Mouse (Mus musculus): ENCODE measurements at regions not wholly inside any gene's neighbourhood (a gene's known extent, or its start where the extent isn't known, plus 50 kb on each side); places are given as distances from the start of the nearest gene placed in this dataset.
"Not testable (repeated sequence)": the region's sequence is repeated elsewhere in the genome, so short reads cannot be mapped to it uniquely, and the experiment has no call there.

- in situ Hi-C loops (cut with MboI; ENCODE audit: unreplicated experiment in 2 of 2) = no loop called here
These were observed 326.4 kb downstream of the Gm11232 start for GRCm38 (mm10) chr4:71431245-71431929.

- in situ Hi-C loops (cut with MboI; ENCODE audit: unreplicated experiment in 2 of 2) = not testable (repeated sequence)
These were observed 335.6 kb downstream of the Gm11232 start for GRCm38 (mm10) chr4:71422121-71422520.

- in situ Hi-C loops (cut with MboI; ENCODE audit: unreplicated experiment in 2 of 2) = no loop called here
These were observed 347.9 kb downstream of the Gm11232 start for GRCm38 (mm10) chr4:71409867-71410266.

DNA sequence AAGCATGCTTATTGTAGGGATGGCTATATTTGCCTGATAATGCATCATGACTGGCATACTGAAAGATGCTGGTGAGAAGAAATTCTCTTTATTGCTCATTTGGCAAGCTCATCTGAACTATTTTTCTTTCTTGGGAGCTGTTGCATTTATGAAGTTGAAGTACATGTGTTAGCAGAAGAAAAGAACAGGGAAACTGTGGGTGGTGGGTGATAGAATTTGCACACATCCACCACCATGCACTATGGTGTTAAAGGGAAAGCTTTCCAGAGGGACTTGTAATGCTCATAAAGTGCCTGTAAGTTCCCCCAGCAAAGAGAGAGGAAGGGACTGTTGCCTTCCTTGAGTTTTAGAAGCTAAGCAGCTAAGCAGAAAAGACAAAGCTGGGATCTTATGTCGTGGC is 367.3 kb downstream of the Gm11232 start:
- in situ Hi-C loops (cut with MboI; ENCODE audit: unreplicated experiment in 2 of 2) = no loop called here

DNA sequence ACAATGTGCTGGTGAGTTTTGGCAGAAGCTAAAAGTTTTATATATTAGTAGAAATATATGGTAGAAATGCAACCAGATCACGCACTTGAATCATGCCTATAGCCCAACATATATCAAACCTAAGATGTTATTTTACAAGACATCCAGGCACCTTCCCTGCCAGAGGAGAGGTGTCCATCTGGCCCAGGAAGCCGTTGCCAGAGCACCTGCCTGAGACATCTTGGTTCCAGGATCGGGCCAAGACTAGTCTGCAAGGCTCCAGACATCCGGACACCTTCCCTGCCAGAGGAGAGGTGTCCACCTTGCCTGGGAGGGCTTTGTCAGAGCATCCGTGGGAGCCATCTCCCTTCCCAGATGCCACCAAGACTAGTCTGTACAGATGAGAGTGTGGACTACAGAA is 388.5 kb downstream of the Gm11232 start:
- in situ Hi-C loops (cut with MboI; ENCODE audit: unreplicated experiment in 2 of 2) = no loop called here

DNA sequence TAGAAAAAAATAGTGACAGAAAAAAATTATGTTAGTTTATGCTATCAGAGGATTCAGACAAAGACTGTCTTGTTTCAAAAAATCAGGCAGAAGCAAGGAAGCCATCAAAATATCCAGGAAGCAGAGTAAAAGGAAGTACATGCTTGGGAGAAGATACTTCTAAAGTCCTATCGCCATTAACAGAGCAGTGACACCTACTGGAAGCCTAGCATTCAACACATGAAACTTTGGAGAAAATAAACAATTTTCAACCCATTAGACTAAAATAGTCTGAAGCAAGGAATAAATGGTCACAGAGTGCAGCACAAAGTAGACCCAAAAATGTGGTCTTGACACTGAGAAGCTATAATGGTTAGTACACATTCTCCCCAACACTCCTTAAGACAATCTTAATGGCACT is 394.0 kb downstream of the Gm11232 start:
- in situ Hi-C loops (cut with MboI; ENCODE audit: unreplicated experiment in 2 of 2) = no loop called here

GRCm38 (mm10) chr4:71357626-71358025 is 400.1 kb downstream of the Gm11232 start:
- in situ Hi-C loops (cut with MboI; ENCODE audit: unreplicated experiment in 2 of 2) = no loop called here

DNA sequence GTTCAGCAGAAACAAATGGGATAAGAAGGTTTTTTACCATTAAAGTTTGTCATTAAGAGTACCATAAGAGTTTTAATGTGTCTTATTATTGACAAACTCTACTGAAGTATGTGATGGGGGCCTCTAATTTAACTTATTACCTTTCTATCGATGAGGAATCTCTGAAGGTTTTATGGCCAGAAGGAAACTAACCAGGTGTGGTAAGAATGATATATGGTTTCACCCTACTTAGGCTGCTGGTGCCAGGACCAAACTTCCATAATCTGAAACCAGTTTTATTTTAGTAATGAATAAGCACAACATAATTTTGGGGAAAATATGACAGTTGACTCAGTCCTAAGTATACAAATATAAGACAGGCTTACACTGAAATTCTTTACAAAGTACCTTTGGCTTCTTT is 401.1 kb downstream of the Gm11232 start:
- in situ Hi-C loops (cut with MboI; ENCODE audit: unreplicated experiment in 2 of 2) = no loop called here

- in situ Hi-C loops (cut with MboI; ENCODE audit: unreplicated experiment in 2 of 2) = no loop called here
These were observed 401.5 kb downstream of the Gm11232 start for GRCm38 (mm10) chr4:71356310-71356709.

DNA sequence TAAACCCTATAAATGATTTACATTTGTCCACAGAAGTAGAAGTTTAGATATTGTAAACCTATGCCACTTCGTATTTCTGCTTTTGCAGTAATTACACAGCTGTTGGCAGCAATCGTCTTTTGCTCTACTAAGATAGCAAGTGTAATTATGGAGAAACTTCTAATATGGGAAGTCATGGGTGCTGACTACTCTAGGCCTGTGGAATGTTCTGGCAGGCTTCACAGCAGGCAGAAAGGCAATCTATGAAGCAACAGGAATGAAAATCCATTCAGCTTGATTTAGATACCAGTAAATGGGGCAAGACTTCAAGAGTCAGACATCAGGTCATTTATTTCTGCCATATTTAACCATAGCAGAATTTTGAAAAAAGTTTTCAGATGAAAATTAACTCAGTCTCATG is 405.9 kb downstream of the Gm11232 start:
- in situ Hi-C loops (cut with MboI; ENCODE audit: unreplicated experiment in 2 of 2) = no loop called here

DNA sequence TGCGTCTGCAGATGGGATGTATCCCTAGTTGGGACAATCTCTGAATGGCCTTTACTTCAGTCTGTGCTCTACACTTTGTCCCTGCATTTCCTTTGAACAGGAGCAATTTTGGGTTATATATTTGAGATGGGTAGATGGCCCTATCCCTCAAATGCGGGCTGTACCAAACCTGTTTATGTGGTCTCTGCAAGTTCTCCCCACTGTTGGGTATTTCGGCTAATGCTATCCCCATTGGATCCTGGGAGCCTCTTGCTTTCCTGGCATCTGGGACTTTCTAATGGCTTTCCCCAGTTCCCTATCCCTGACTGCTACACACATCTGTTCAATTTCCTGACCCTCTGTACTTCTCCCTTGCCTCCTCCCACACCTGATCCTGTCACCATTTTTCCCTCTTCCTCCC is 414.7 kb downstream of the Gm11232 start:
- in situ Hi-C loops (cut with MboI; ENCODE audit: unreplicated experiment in 2 of 2) = no loop called here

DNA sequence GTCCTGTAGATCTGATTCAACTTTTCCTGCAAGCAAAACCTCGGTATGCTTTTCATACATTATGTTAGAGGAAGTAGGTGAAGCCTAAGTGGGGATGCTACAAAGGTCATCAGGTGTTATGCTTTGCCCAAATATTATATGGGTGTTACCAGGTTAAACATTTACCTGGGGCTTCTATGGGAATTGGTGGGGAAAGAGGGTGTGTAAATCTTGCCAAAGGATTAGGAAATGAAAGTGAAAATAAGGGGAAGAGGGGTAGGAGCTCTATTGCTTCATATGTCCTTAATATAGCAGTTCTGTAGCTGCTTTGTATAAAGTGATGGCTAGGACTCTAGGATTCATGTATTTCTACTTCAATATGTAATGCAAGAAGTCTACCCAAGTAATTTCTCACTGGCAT is 419.2 kb downstream of the Gm11232 start:
- in situ Hi-C loops (cut with MboI; ENCODE audit: unreplicated experiment in 2 of 2) = no loop called here

- in situ Hi-C loops (cut with MboI; ENCODE audit: unreplicated experiment in 2 of 2) = no loop called here
These were observed 425.1 kb downstream of the Gm11232 start for GRCm38 (mm10) chr4:71332672-71333071.

- in situ Hi-C loops (cut with MboI; ENCODE audit: unreplicated experiment in 2 of 2) = no loop called here
These were observed 425.7 kb downstream of the Gm11232 start for GRCm38 (mm10) chr4:71332018-71332417.

DNA sequence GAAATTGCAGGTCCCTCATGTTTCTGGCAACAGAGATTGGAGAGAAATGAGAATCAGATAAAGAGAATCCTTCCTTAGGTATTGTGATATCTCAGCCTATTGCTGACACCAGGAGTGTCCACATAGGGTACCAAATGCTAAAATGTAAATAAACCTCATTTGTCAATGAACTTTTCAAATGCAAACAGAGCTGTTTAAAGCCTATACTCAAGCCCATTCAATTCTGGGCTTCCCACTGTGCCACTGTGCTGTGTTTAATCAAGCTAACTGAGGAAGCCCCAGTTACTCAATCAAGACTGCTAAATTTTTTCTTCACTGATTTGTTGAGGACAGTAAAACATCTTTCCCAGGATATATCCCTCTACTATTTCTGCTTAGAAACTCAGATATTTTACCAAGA is 441.2 kb downstream of the Gm11232 start:
- in situ Hi-C loops (cut with MboI; ENCODE audit: unreplicated experiment in 2 of 2) = no loop called here

DNA sequence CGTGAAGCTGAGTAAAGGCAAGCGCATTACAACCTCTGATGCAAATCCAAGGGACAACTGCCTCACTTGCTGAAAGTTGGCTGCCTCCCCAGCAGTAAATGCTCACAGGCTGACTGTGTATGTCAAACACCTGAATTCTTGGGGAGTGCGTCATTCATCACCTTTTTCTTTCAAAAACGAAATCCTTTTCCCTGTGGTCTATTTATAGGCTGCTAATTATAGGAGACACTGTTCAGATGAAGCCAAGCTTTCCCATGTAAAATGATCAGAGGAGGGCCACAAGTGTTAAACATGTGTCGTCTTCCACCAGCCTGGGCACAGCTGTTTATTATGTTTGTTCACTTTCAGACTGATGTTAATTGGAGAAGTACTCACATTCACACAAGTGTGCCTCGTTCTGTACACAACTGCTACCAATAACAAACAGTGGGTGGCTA is 450.6 kb downstream of the Gm11232 start:
- in situ Hi-C loops (cut with MboI; ENCODE audit: unreplicated experiment in 2 of 2) = no loop called here

DNA sequence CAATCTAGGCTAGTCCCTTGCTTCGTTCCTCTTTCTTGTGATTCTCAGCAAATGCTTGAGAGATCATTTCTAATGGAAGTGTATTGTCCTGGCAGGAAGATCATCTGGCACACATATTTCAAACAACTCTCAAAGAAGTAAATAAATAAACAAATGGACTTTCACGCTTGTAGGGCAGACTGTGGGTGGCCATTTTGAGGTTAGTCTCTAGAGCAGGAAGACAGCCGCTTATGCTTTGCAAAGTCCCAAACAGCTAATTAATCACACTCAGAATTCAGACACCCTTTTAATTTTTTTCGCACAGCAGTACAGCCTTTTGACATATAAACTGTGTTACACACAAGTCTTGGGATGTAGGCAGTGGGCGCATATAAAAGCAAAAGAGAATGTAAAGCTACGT is 451.1 kb downstream of the Gm11232 start:
- in situ Hi-C loops (cut with MboI; ENCODE audit: unreplicated experiment in 2 of 2) = no loop called here

- in situ Hi-C loops (cut with MboI; ENCODE audit: unreplicated experiment in 2 of 2) = loop anchor here (25.0 kb wide), 2 partner anchors 892 to 917 kb away; partner anchors contain the start of gene Tle1 (in 1 of the 2)
These were observed 462.0 kb downstream of the Gm11232 start for GRCm38 (mm10) chr4:71295716-71296115.

- in situ Hi-C loops (cut with MboI; ENCODE audit: unreplicated experiment in 2 of 2) = loop anchor here (25.0 kb wide), 2 partner anchors 896 to 921 kb away; partner anchors contain the start of gene Tle1 (in 1 of the 2)
These were observed 466.0 kb downstream of the Gm11232 start for GRCm38 (mm10) chr4:71291741-71292149.

GRCm38 (mm10) chr4:71291111-71291740 is 466.5 kb downstream of the Gm11232 start:
- in situ Hi-C loops (cut with MboI; ENCODE audit: unreplicated experiment in 2 of 2) = loop anchor here (25.0 kb wide), 2 partner anchors 896 to 921 kb away; partner anchors contain the start of gene Tle1 (in 1 of the 2)

- in situ Hi-C loops (cut with MboI; ENCODE audit: unreplicated experiment in 2 of 2) = loop anchor here (25.0 kb wide), 2 partner anchors 904 to 929 kb away; partner anchors contain the start of gene Tle1 (in 1 of the 2)
These were observed 474.6 kb downstream of the Gm11232 start for GRCm38 (mm10) chr4:71283147-71283546.

GRCm38 (mm10) chr4:71279710-71280109 is 478.1 kb downstream of the Gm11232 start:
- in situ Hi-C loops (cut with MboI; ENCODE audit: unreplicated experiment in 2 of 2) = loop anchor here (25.0 kb wide), 2 partner anchors 908 to 933 kb away; partner anchors contain the start of gene Tle1 (in 1 of the 2)

Data from v-Abl transformed pro-B cells (cell line).